ENCODE assay signal across 10 mouse cellular contexts in genomic region chr10:110805025-110805740, GRCm38 (mm10). TPM values are rescaled to one million over a fixed set of nuclear protein-coding genes. Genes with fewer than 3 reads are reported as not detected.
DNase-seq lines count a peak whose midpoint lies in the region; ATAC-seq lines count a peak whose summit lies in the region.
"Had no signal": no experiment of that assay in that cellular context is flagged by ENCODE, and none has a peak within 500 bp of the region (broad histone marks: within the 10 kb centered on the region; RNA-seq: fewer than 3 reads in every experiment).

No protein-coding gene starts in this region.

- H3K4me3 ChIP-seq in lung, embryonic 16.5 days (ENCODE audit: low read length): no peak overlapping the region
- H3K4me3 ChIP-seq: neural tube, embryonic 12.5 days had no signal

- peaks cover 5% of the 10 kb centered on the region; the same call in 1 of the 2 replicates for H3K4me1 ChIP-seq in lung, embryonic 16.5 days (replicated peaks; ENCODE audit: control insufficient read depth, insufficient read depth, low read length)
- H3K4me1 ChIP-seq: neural tube, embryonic 12.5 days had no signal

- H3K27me3 ChIP-seq in lung, embryonic 16.5 days (ENCODE audit: control insufficient read depth, insufficient read depth, low read depth, low read length): no peaks in the 10 kb centered on the region
- H3K27me3 ChIP-seq: neural tube, embryonic 12.5 days had no signal

- 32% methylated on average over 5 of the region's 5 CpGs for WGBS in lung, embryonic 16.5 days

- DNase-seq in lung, postnatal 14 days: no peak
- peak; percentile 23 for DNase-seq in adrenal gland, postnatal 25 days
- peak; percentile 35 for DNase-seq in mesoderm, embryonic 11.5 days (ENCODE audit: low read depth, low spot score)
- no peak for DNase-seq in spleen, postnatal 36 days (ENCODE audit: low spot score in 2 of 2)
- DNase-seq in ovary, adult 18-20 months (ENCODE audit: low spot score): no peak
- DNase-seq: cerebellum, adult 11 months; spleen, adult 18-20 months had no signal

- H3K27ac ChIP-seq in lung, embryonic 16.5 days (ENCODE audit: low read length): no peak overlapping the region
- H3K27ac ChIP-seq: neural tube, embryonic 12.5 days had no signal

- no peaks in the 10 kb centered on the region for H3K9me3 ChIP-seq in lung, embryonic 16.5 days (ENCODE audit: control insufficient read depth, low read length)
- H3K9me3 ChIP-seq: neural tube, embryonic 12.5 days had no signal

- H3K9ac ChIP-seq in lung, embryonic 16.5 days (ENCODE audit: low read length): no peak overlapping the region
- H3K9ac ChIP-seq: neural tube, embryonic 12.5 days had no signal

- H3K4me2 ChIP-seq in lung, embryonic 16.5 days (ENCODE audit: low read depth, low read length): no peak overlapping the region
- H3K4me2 ChIP-seq: neural tube, embryonic 12.5 days had no signal

- ATAC-seq in lung, embryonic 16.5 days (ENCODE audit: low read depth): peak; percentile 76; the same call in 1 of the 2 replicates
- ATAC-seq in hematopoietic stem cell, adult 5-6 weeks (replicated peaks in 1 of 2; ENCODE audit: insufficient read depth in 1 of 2, low FRiP score in 2 of 2, low TSS enrichment in 1 of 2, low read depth in 1 of 2, poor library complexity in 2 of 2, severe bottlenecking in 2 of 2): peak; percentile 92 to 96

- H3K36me3 ChIP-seq in lung, embryonic 16.5 days (ENCODE audit: control insufficient read depth, insufficient read depth, low read length): no peaks in the 10 kb centered on the region
- H3K36me3 ChIP-seq: neural tube, embryonic 12.5 days had no signal

RNA-seq across cellular contexts. Expression of gene E2f7, which starts 59.9 kb away (rescaled TPM):
- 31.8 and 34.1 TPM in 2 replicates for polyA plus RNA-seq in lung, embryonic 16.5 days (2015; fragmentation: Nextera tagmentation; extraction: Ambion mirVana)
- total RNA-seq in adrenal gland, postnatal 25 days (2021): 2.8 and 2.9 TPM in 2 replicates
- total RNA-seq in hematopoietic stem cell, adult 5-6 weeks (2017): 6.3 and 9.4 TPM in 2 replicates

Comparison
In these comparisons a context has a peak if more than half of its experiments do, and no peak if none do; other contexts are left out.
1. DNase-seq: peak in adrenal gland, postnatal 25 days (single experiment) and mesoderm, embryonic 11.5 days (single experiment); none in lung, postnatal 14 days (single experiment), spleen, postnatal 36 days (0 of 2) and ovary, adult 18-20 months (single experiment).